Mouse (Mus musculus) heart, adult 10 weeks (tissue): ENCODE data around the gene Gm7942. TPM values are rescaled to one million over a fixed set of nuclear protein-coding genes. Genes with fewer than 3 reads are reported as not detected.

Source experiments
- polyA plus RNA-seq: library from polyadenylated mRNA; stranded (reverse); fragments of 350-450 nt; fragmentation: Illumina TruSeq; extraction: RNeasy Lipid Tissue Mini Kit (QIAGEN cat#74804); gene quantifications from one replicate; pipeline ENCODE4 v1.2.3, GENCODE M21; 2014; ENCODE audit warnings: low read depth, low replicate concordance

Gene Gm7942
- not detected for polyA plus RNA-seq

GRCm38 (mm10) chr5:95106638-95107037 lies at the start of gene Gm7942:
Gm7942 (plus strand) TSS chr5:95106938.

Other genes with a start within 250 kb of the Gm7942 start
- not detected for gene Gm3183, start 241.5 kb upstream of the Gm7942 start, polyA plus RNA-seq
- gene Gm6367, start 118.3 kb upstream of the Gm7942 start, polyA plus RNA-seq: not detected
- not detected for gene Gm16513, start 75.7 kb downstream of the Gm7942 start, polyA plus RNA-seq
- gene Gm10424, start 165.8 kb downstream of the Gm7942 start, polyA plus RNA-seq: not detected
- not detected for gene Gm3259, start 199.0 kb downstream of the Gm7942 start, polyA plus RNA-seq